Mouse (Mus musculus) forelimb bud, embryonic 11.5 days (tissue): Measurements from ENCODE around the gene Fam219a.
A peak's percentile ranks its signal among the peaks of the same experiment; 100 is the strongest.

Experiments used
- DNase-seq: peaks from one replicate; pipeline ENCODE4 v3.0.0-alpha.2; 2012; ENCODE audit warnings: low read depth, low spot score

Gene Fam219a

DNA sequence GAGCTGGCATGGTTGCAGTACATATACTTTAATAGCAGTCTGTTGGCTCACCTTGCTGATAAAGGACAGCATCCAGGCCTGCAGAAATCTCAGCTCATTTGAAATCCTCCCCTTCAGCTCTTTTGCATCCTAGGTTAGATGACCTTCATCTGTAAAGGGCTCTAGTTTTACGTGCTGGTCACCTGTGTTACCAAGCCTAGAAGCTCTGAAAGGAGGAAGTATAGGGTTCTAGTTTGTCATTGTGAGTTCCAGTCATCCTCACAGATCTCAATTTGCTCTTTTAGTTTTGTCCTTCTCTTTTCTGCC, 98.0 kb downstream of the Fam219a start:
- DNase-seq, result no peak

DNA sequence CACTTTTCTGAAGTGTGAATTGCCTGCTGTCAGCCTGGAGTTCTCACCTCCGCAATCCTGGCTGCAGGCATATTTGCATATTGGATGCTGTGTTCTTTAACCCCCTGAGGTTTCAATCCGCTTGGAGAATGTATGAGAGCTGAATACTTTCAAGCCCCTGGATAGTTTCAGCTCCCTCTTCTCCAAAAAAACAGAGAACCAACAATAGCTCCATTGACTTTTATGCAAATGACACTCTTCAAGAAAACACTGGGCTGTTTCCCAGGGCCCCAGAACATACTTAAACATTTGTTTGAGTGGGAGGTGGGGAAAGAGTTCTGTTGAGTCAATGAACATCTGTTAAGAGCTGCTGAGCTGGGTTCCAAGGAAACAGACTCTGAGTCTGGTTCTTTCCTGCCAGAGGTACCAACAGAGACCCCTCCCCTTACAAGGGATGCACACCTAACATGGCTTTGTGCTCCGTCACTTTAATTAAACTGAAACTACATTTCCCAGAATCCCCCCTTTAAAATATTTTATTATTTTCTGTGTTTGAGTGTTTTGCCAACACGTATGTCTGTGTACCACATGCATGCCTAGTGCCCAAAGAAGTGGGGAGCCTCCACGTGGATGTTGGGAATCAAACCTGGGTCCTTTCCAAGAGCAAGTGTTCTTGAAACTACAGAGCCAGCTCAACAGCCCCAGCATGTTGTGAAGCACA, 98.5 kb downstream of the Fam219a start:
- no peak for DNase-seq

DNA sequence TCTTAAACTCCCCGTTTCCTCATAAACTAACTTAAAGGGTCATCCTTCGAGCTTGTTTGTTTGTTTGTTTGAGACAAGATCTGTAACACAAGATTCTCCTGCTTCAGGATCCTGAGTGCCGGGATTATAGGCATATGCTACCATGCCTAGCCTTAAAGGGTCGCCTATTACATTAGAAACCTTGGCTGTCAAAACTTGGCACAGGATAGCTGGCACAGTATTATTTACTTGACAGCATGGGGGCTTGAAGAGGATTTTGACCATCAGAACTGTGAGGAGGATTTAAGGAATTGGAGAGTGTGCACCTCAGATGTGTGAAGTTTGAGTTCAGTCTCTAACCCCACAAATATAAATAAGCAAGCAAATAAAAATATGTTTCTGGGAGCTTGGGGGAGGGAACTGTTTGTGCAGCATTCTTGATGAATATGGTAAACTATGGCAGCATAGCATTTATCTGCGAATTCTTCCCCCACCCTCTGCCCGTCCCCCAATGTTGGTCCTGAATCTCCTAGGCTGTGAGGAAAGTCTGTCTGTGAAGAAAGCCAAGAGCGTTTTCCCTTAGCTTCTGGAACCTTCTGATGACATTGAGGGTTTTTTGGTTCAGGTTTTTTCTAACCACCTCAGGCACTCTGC, 99.2 kb downstream of the Fam219a start:
- no peak for DNase-seq

DNA sequence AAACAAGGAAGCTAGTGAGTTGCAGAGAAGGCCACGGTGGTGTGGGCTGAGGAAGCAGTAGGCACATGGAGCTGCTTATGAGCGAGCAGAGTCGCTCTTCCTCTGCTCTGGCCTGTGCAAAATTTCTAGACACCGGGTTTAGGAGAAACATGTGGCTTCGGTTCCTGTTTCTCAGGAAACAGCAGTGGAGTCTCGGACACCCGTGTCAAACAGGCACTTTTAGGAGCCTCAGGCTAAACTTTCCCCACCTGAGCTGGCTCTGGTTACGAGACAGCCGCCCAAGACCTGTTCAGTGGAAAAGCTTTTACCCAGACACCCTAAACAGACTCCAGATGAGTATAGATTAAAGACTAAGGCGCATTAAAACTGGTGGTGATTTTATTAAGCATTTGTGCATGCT, 100.1 kb downstream of the Fam219a start:
- peak; percentile 50 for DNase-seq

DNA sequence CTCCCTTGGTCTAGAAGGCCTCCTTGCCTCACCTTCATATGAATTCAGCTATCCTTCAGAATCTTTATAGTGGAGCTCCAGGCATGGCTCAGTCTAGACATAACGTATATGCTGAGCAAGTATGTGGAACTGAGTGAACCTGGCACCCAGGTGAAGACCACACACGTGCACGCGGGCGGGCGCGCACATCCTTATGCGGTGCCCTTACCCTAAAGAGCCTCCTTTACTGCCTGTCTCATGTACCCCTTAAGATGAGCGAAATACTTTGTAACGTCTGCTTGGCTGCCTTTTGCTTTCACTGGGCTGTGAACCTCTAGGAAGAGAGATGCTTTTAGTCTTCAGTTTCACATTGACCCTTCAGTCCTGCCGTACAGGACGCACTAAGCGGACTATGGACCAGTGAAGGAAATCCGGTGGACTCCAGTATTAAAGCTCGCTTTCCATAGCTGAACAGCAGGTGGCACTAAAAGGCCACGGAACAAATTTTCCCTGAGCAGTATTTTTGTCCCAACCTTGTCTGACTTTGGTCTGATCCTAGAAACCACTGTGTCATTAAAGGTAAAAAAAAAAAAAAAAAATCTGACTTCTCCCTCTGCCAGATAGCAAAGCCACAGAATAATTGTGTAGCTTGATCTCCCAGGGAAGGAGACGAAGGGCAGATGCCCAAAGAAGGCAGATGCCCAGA, 100.8 kb downstream of the Fam219a start:
- DNase-seq, result peak; percentile 68
